Mouse (Mus musculus): ENCODE results near the gene Gm20814.
"Not testable (repeated sequence)": the region's sequence is repeated elsewhere in the genome, so short reads cannot be mapped to it uniquely, and the experiment has no call there.

Gm20814 gene

GRCm38 (mm10) chrY:75195556-75195955 lies at the start of gene Gm20814:
Gm20814 (plus strand) TSS chrY:75195856.
- not testable (repeated sequence) for DNase-seq (ENCODE audit: extremely low read depth, low read depth, low spot score)

All from fat pad, adult 2 months (tissue).